Mouse (Mus musculus): Measurements from ENCODE around the gene Abce1. TPM values are rescaled to one million over a fixed set of nuclear protein-coding genes. Genes with fewer than 3 reads are reported as not detected.
A peak's percentile ranks its signal among the peaks of the same experiment; 100 is the strongest.

Gene Abce1
- 0.59 and 0.63 TPM in 2 replicates for polyA plus RNA-seq (2012)

GRCm38 (mm10) chr8:79711064-79711961 lies at the start of gene Abce1, which contains the start of gene Anapc10:
TSS of gene Abce1 (minus strand) at chr8:79711740.
TSS of gene Anapc10 (plus strand) at chr8:79711820.
- peaks cover 18% of the 10 kb centered on the region for H3K4me1 ChIP-seq (ENCODE audit: control insufficient read depth)
- TF ChIP-seq GATA1 (IDR thresholded peaks at IDR 0.05; ENCODE audit: low read length) (no peak), TAL1 (IDR thresholded peaks at IDR 0.05; ENCODE audit: low read length) (no peak)

GRCm38 (mm10) chr8:79750305-79750704 lies 38.8 kb upstream of the Abce1 start:
- no peaks in the 10 kb centered on the region for H3K27me3 ChIP-seq (ENCODE audit: control insufficient read depth)
- peaks cover 5% of the 10 kb centered on the region for H3K36me3 ChIP-seq (ENCODE audit: control insufficient read depth)
- H3K9me3 ChIP-seq (ENCODE audit: control insufficient read depth, low read length), result no peaks in the 10 kb centered on the region
- no peak overlapping the region for H3K4me3 ChIP-seq (replicated peaks)
- TF ChIP-seq TAL1 (IDR thresholded peaks at IDR 0.05; ENCODE audit: low read length) (no peak), GATA1 (IDR thresholded peaks at IDR 0.05; ENCODE audit: low read length) (no peak)
- H3K4me1 ChIP-seq (ENCODE audit: control insufficient read depth), result no peaks in the 10 kb centered on the region

More at GRCm38 (mm10) chr8:79711064-79711961, at the start of gene Abce1, which contains the start of gene Anapc10:
- Histone ChIP-seq H3K4me3 (replicated peaks) (peak within 1 kb of the TSS; percentile 88), H3K9me3 (ENCODE audit: control insufficient read depth, low read length) (no peaks in the 10 kb centered on the region), H3K27me3 (ENCODE audit: control insufficient read depth) (no peaks in the 10 kb centered on the region), H3K36me3 (ENCODE audit: control insufficient read depth) (peaks cover 31% of the 10 kb centered on the region)

GRCm38 (mm10) chr8:79748591-79748990 lies 37.1 kb upstream of the Abce1 start:
- Histone ChIP-seq H3K27me3 (ENCODE audit: control insufficient read depth) (no peaks in the 10 kb centered on the region), H3K4me3 (replicated peaks) (no peak overlapping the region), H3K36me3 (ENCODE audit: control insufficient read depth) (peaks cover 6% of the 10 kb centered on the region), H3K9me3 (ENCODE audit: control insufficient read depth, low read length) (no peaks in the 10 kb centered on the region), H3K4me1 (ENCODE audit: control insufficient read depth) (no peaks in the 10 kb centered on the region)
- TF ChIP-seq TAL1 (IDR thresholded peaks at IDR 0.05; ENCODE audit: low read length) (no peak), GATA1 (IDR thresholded peaks at IDR 0.05; ENCODE audit: low read length) (no peak)

GRCm38 (mm10) chr8:79748171-79748570 lies 36.6 kb upstream of the Abce1 start:
- no peaks in the 10 kb centered on the region for H3K27me3 ChIP-seq (ENCODE audit: control insufficient read depth)
- H3K9me3 ChIP-seq (ENCODE audit: control insufficient read depth, low read length), result no peaks in the 10 kb centered on the region
- H3K4me3 ChIP-seq (replicated peaks), result no peak overlapping the region
- no peak for TF ChIP-seq TAL1 (IDR thresholded peaks at IDR 0.05; ENCODE audit: low read length)
- no peak for TF ChIP-seq GATA1 (IDR thresholded peaks at IDR 0.05; ENCODE audit: low read length)
- H3K4me1 ChIP-seq (ENCODE audit: control insufficient read depth), result no peaks in the 10 kb centered on the region
- H3K36me3 ChIP-seq (ENCODE audit: control insufficient read depth), result peaks cover 6% of the 10 kb centered on the region

- TF ChIP-seq GATA1 (IDR thresholded peaks at IDR 0.05; ENCODE audit: low read length) (no peak), TAL1 (IDR thresholded peaks at IDR 0.05; ENCODE audit: low read length) (no peak)
- H3K9me3 ChIP-seq (ENCODE audit: control insufficient read depth, low read length), result no peaks in the 10 kb centered on the region
- peaks cover 16% of the 10 kb centered on the region for H3K36me3 ChIP-seq (ENCODE audit: control insufficient read depth)
These were observed 22.8 kb upstream of the Abce1 start for GRCm38 (mm10) chr8:79734304-79734703.

GRCm38 (mm10) chr8:79727900-79728299 lies 16.4 kb upstream of the Abce1 start:
- Histone ChIP-seq H3K4me1 (ENCODE audit: control insufficient read depth) (no peaks in the 10 kb centered on the region), H3K9me3 (ENCODE audit: control insufficient read depth, low read length) (no peaks in the 10 kb centered on the region)
- TF ChIP-seq GATA1 (IDR thresholded peaks at IDR 0.05; ENCODE audit: low read length) (no peak), TAL1 (IDR thresholded peaks at IDR 0.05; ENCODE audit: low read length) (no peak)

More at GRCm38 (mm10) chr8:79734304-79734703, 22.8 kb upstream of the Abce1 start:
- Histone ChIP-seq H3K27me3 (ENCODE audit: control insufficient read depth) (no peaks in the 10 kb centered on the region), H3K4me1 (ENCODE audit: control insufficient read depth) (no peaks in the 10 kb centered on the region), H3K4me3 (replicated peaks) (no peak overlapping the region)

GRCm38 (mm10) chr8:79724589-79724988 lies 13.0 kb upstream of the Abce1 start:
- H3K27me3 ChIP-seq (ENCODE audit: control insufficient read depth), result no peaks in the 10 kb centered on the region
- no peaks in the 10 kb centered on the region for H3K9me3 ChIP-seq (ENCODE audit: control insufficient read depth, low read length)
- no peaks in the 10 kb centered on the region for H3K4me1 ChIP-seq (ENCODE audit: control insufficient read depth)
- H3K36me3 ChIP-seq (ENCODE audit: control insufficient read depth), result peaks cover 36% of the 10 kb centered on the region
- TF ChIP-seq GATA1 (IDR thresholded peaks at IDR 0.05; ENCODE audit: low read length) (no peak), TAL1 (IDR thresholded peaks at IDR 0.05; ENCODE audit: low read length) (no peak)
- H3K4me3 ChIP-seq (replicated peaks), result no peak overlapping the region

More at GRCm38 (mm10) chr8:79727900-79728299, 16.4 kb upstream of the Abce1 start:
- peaks cover 21% of the 10 kb centered on the region for H3K36me3 ChIP-seq (ENCODE audit: control insufficient read depth)
- no peaks in the 10 kb centered on the region for H3K27me3 ChIP-seq (ENCODE audit: control insufficient read depth)
- no peak overlapping the region for H3K4me3 ChIP-seq (replicated peaks)

- Histone ChIP-seq H3K9me3 (ENCODE audit: control insufficient read depth, low read length) (no peaks in the 10 kb centered on the region), H3K36me3 (ENCODE audit: control insufficient read depth) (peaks cover 34% of the 10 kb centered on the region)
These were observed 11.8 kb upstream of the Abce1 start for GRCm38 (mm10) chr8:79723308-79723707.

GRCm38 (mm10) chr8:79721537-79721936 lies 10.0 kb upstream of the Abce1 start:
- Histone ChIP-seq H3K36me3 (ENCODE audit: control insufficient read depth) (peaks cover 50% of the 10 kb centered on the region), H3K4me3 (replicated peaks) (no peak overlapping the region), H3K9me3 (ENCODE audit: control insufficient read depth, low read length) (no peaks in the 10 kb centered on the region), H3K27me3 (ENCODE audit: control insufficient read depth) (no peaks in the 10 kb centered on the region), H3K4me1 (ENCODE audit: control insufficient read depth) (no peaks in the 10 kb centered on the region)
- no peak for TF ChIP-seq GATA1 (IDR thresholded peaks at IDR 0.05; ENCODE audit: low read length)
- no peak for TF ChIP-seq TAL1 (IDR thresholded peaks at IDR 0.05; ENCODE audit: low read length)

More at GRCm38 (mm10) chr8:79723308-79723707, 11.8 kb upstream of the Abce1 start:
- Histone ChIP-seq H3K4me3 (replicated peaks) (no peak overlapping the region), H3K27me3 (ENCODE audit: control insufficient read depth) (no peaks in the 10 kb centered on the region), H3K4me1 (ENCODE audit: control insufficient read depth) (no peaks in the 10 kb centered on the region)
- TF ChIP-seq TAL1 (IDR thresholded peaks at IDR 0.05; ENCODE audit: low read length), result no peak
- TF ChIP-seq GATA1 (IDR thresholded peaks at IDR 0.05; ENCODE audit: low read length), result no peak
